Mouse (Mus musculus) forebrain, embryonic 11.5 days (tissue): ENCODE data around the gene Ankrd61. TPM values are rescaled to one million over a fixed set of nuclear protein-coding genes. Genes with fewer than 3 reads are reported as not detected.

ENCODE experiments used
- ATAC-seq: fragments of 200-750 bp; cut with Nextera tagmentation; replicated peaks from 2 replicates; pipeline ENCODE4 v1.8.0; 2017; ENCODE audit warnings: moderate TSS enrichment; ENCODE audit not compliant: low FRiP score
- DNase-seq: peaks from one replicate; pipeline ENCODE4 v3.0.0-alpha.2; 2017; ENCODE audit warnings: low spot score
- H3K27ac ChIP-seq: fragments of 300-500 bp; sonication (generic); 2 replicates; pipeline ENCODE4 v1.5.1; 2014; ENCODE audit warnings: low read depth, low read length
- H3K27me3 ChIP-seq: fragments of 300-500 bp; sonication (generic); 2 replicates; pipeline ENCODE4 v1.6.1; 2014; ENCODE audit warnings: mild to moderate bottlenecking, low read length, mixed read lengths; ENCODE audit not compliant: control insufficient read depth, insufficient read depth
- H3K36me3 ChIP-seq: fragments of 300-500 bp; sonication (generic); 2 replicates; pipeline ENCODE4 v1.6.1; 2014; ENCODE audit warnings: mild to moderate bottlenecking, low read length, moderate library complexity, mixed read lengths; ENCODE audit not compliant: control insufficient read depth, insufficient read depth
- H3K4me1 ChIP-seq: fragments of 300-500 bp; sonication (generic); replicated peaks from 2 replicates; pipeline ENCODE4 v1.6.1; 2014; ENCODE audit warnings: low read length, mixed read lengths; ENCODE audit not compliant: control insufficient read depth, insufficient read depth
- H3K4me2 ChIP-seq: fragments of 300-500 bp; sonication (generic); 2 replicates; pipeline ENCODE4 v1.6.1; 2014; ENCODE audit warnings: low read depth, mild to moderate bottlenecking, low read length, moderate library complexity, mixed read lengths; ENCODE audit not compliant: severe bottlenecking
- H3K4me3 ChIP-seq: fragments of 300-500 bp; sonication (generic); 2 replicates; pipeline ENCODE4 v1.5.1; 2014; ENCODE audit warnings: low read depth, low read length
- H3K9ac ChIP-seq: fragments of 300-500 bp; sonication (generic); 2 replicates; pipeline ENCODE4 v1.6.1; 2014; ENCODE audit warnings: low read length
- H3K9me3 ChIP-seq: fragments of 300-500 bp; sonication (generic); 2 replicates; pipeline ENCODE4 v1.6.1; 2016; ENCODE audit warnings: low read length, mixed read lengths; ENCODE audit not compliant: control insufficient read depth
- WGBS: fragments of 180-500 bp; shearing (Covaris S2); extraction: QIAGEN DNeasy Blood & Tissue Kit; methylation state at CpG from one replicate; pipeline ENCODE4 v1.1.7; 2014; 5-methylcytosine and 5-hydroxymethylcytosine counted together
- polyA plus RNA-seq: library from polyadenylated mRNA; unstranded; fragments of >200 nt; fragmentation: Nextera tagmentation; extraction: Ambion mirVana; gene quantifications from 2 replicates; pipeline ENCODE4 v1.2.1, GENCODE M21; 2014

Ankrd61 gene
- 0.55 TPM in 2 replicates for polyA plus RNA-seq

- Histone ChIP-seq H3K9ac (no peak within 1 kb of the TSS), H3K27me3 (no peaks in the 10 kb centered on the region)
- no peak for ATAC-seq
Observed at GRCm38 (mm10) chr5:143897635-143898330, at the start of gene Ankrd61. Ankrd61 (minus strand) TSS chr5:143897685.

GRCm38 (mm10) chr5:143943231-143944125 is 46.0 kb upstream of the Ankrd61 start:
- Histone ChIP-seq H3K9ac (no peak overlapping the region), H3K9me3 (no peaks in the 10 kb centered on the region), H3K27me3 (no peaks in the 10 kb centered on the region), H3K4me3 (no peak overlapping the region), H3K4me2 (no peak overlapping the region), H3K4me1 (no peaks in the 10 kb centered on the region), H3K27ac (no peak overlapping the region), H3K36me3 (no peaks in the 10 kb centered on the region)
- ATAC-seq (no peak), DNase-seq (no peak)
- whole genome bisulfite sequencing, result 90% methylated on average over 14 of the region's 14 CpGs

More at GRCm38 (mm10) chr5:143897635-143898330, at the start of gene Ankrd61:
- Histone ChIP-seq H3K4me2 (no peak within 1 kb of the TSS), H3K4me3 (no peak within 1 kb of the TSS), H3K27ac (no peak within 1 kb of the TSS), H3K9me3 (no peaks in the 10 kb centered on the region), H3K36me3 (peaks cover 9% of the 10 kb centered on the region; the same call in 1 of the 2 replicates), H3K4me1 (no peaks in the 10 kb centered on the region)
- DNase-seq, result no peak
- 88% methylated on average over 14 of the region's 14 CpGs for WGBS

GRCm38 (mm10) chr5:143941588-143941987 is 44.1 kb upstream of the Ankrd61 start:
- no peaks in the 10 kb centered on the region for H3K27me3 ChIP-seq
- no peak overlapping the region for H3K9ac ChIP-seq
- H3K27ac ChIP-seq, result no peak overlapping the region
- H3K4me2 ChIP-seq, result no peak overlapping the region
- H3K9me3 ChIP-seq, result no peaks in the 10 kb centered on the region
- no peaks in the 10 kb centered on the region for H3K4me1 ChIP-seq
- no peak for DNase-seq
- no peak for ATAC-seq
- WGBS, result 22% methylated on average over 10 of the region's 10 CpGs
- H3K36me3 ChIP-seq, result no peaks in the 10 kb centered on the region
- H3K4me3 ChIP-seq, result no peak overlapping the region

- WGBS, result 91% methylated on average over 9 of the region's 9 CpGs
- Histone ChIP-seq H3K36me3 (no peaks in the 10 kb centered on the region), H3K9me3 (no peaks in the 10 kb centered on the region), H3K27me3 (no peaks in the 10 kb centered on the region), H3K9ac (no peak overlapping the region), H3K4me1 (no peaks in the 10 kb centered on the region), H3K4me3 (no peak overlapping the region), H3K4me2 (no peak overlapping the region), H3K27ac (no peak overlapping the region)
- no peak for DNase-seq
- no peak for ATAC-seq
Observed at GRCm38 (mm10) chr5:143936156-143936555, 38.7 kb upstream of the Ankrd61 start.

- WGBS, result 88% methylated on average over 1 of the region's 1 CpGs
- Histone ChIP-seq H3K4me1 (no peaks in the 10 kb centered on the region), H3K27me3 (no peaks in the 10 kb centered on the region), H3K4me3 (no peak overlapping the region), H3K4me2 (no peak overlapping the region), H3K27ac (no peak overlapping the region), H3K36me3 (peaks cover 5% of the 10 kb centered on the region; the same call in 1 of the 2 replicates), H3K9me3 (no peaks in the 10 kb centered on the region), H3K9ac (no peak overlapping the region)
- no peak for DNase-seq
- no peak for ATAC-seq
Observed at GRCm38 (mm10) chr5:143933875-143934274, 36.4 kb upstream of the Ankrd61 start.

- WGBS, result 88% methylated on average over 11 of the region's 11 CpGs
- Histone ChIP-seq H3K9ac (no peak overlapping the region), H3K36me3 (peaks cover 5% of the 10 kb centered on the region; the same call in 1 of the 2 replicates), H3K9me3 (no peaks in the 10 kb centered on the region), H3K27ac (no peak overlapping the region), H3K4me1 (no peaks in the 10 kb centered on the region), H3K4me2 (no peak overlapping the region; the same call in 1 of the 2 replicates), H3K4me3 (no peak overlapping the region), H3K27me3 (no peaks in the 10 kb centered on the region)
- DNase-seq, result no peak
- ATAC-seq, result no peak
Observed at GRCm38 (mm10) chr5:143933414-143933813, 35.9 kb upstream of the Ankrd61 start.

GRCm38 (mm10) chr5:143932831-143933230 is 35.3 kb upstream of the Ankrd61 start, which contains the start of gene Rsph10b:
Rsph10b (plus strand) TSS chr5:143933035.
- Histone ChIP-seq H3K9me3 (no peaks in the 10 kb centered on the region), H3K9ac (no peak within 1 kb of the TSS), H3K36me3 (peaks cover 5% of the 10 kb centered on the region; the same call in 1 of the 2 replicates), H3K4me2 (peak within 1 kb of the TSS; percentile 35; the same call in 1 of the 2 replicates), H3K27ac (no peak within 1 kb of the TSS), H3K27me3 (no peaks in the 10 kb centered on the region), H3K4me1 (no peaks in the 10 kb centered on the region), H3K4me3 (no peak within 1 kb of the TSS)
- ATAC-seq, result peak; percentile 30; the same call in 1 of the 2 replicates
- 15% methylated on average over 8 of the region's 8 CpGs for WGBS
- DNase-seq, result peak; percentile 52

- no peaks in the 10 kb centered on the region for H3K4me1 ChIP-seq
- ATAC-seq, result no peak
- no peak overlapping the region for H3K4me2 ChIP-seq
- no peak for DNase-seq
- H3K27me3 ChIP-seq, result no peaks in the 10 kb centered on the region
- no peak overlapping the region for H3K27ac ChIP-seq
- no peaks in the 10 kb centered on the region for H3K9me3 ChIP-seq
- 86% methylated on average over 6 of the region's 6 CpGs for WGBS
- no peak overlapping the region for H3K9ac ChIP-seq
- H3K36me3 ChIP-seq, result peaks cover 5% of the 10 kb centered on the region; the same call in 1 of the 2 replicates
- H3K4me3 ChIP-seq, result no peak overlapping the region
Observed at GRCm38 (mm10) chr5:143931863-143932580, 34.5 kb upstream of the Ankrd61 start.
